Mouse (Mus musculus) cerebellum, adult 9-11 months (tissue): Measurements from ENCODE around the gene Il34.

ENCODE experiments used
- DNase-seq: peaks from one replicate; pipeline ENCODE4 v3.0.0; 2022

The Il34 gene

GRCm38 (mm10) chr8:110775721-110776120 is 30.0 kb downstream of the Il34 start:
- DNase-seq = no peak

- DNase-seq = no peak
Observed at GRCm38 (mm10) chr8:110775316-110775715, 30.4 kb downstream of the Il34 start.

GRCm38 (mm10) chr8:110774725-110775124 is 31.0 kb downstream of the Il34 start:
- no peak for DNase-seq

- DNase-seq = no peak
Observed at GRCm38 (mm10) chr8:110774047-110774446, 31.7 kb downstream of the Il34 start.

GRCm38 (mm10) chr8:110772452-110772851 is 33.3 kb downstream of the Il34 start:
- no peak for DNase-seq

GRCm38 (mm10) chr8:110767261-110767660 is 38.5 kb downstream of the Il34 start:
- no peak for DNase-seq

GRCm38 (mm10) chr8:110764671-110765070 is 41.1 kb downstream of the Il34 start:
- peak; percentile 65 for DNase-seq

GRCm38 (mm10) chr8:110761988-110762387 is 43.7 kb downstream of the Il34 start:
- DNase-seq = no peak

GRCm38 (mm10) chr8:110761185-110761584 is 44.5 kb downstream of the Il34 start:
- DNase-seq = no peak

GRCm38 (mm10) chr8:110760280-110760940 is 45.3 kb downstream of the Il34 start:
- DNase-seq = no peak

- DNase-seq = no peak
Observed at GRCm38 (mm10) chr8:110756196-110756595, 49.5 kb downstream of the Il34 start.

GRCm38 (mm10) chr8:110755511-110756170 is 50.1 kb downstream of the Il34 start:
- DNase-seq = no peak

- no peak for DNase-seq
Observed at GRCm38 (mm10) chr8:110754713-110755112, 51.0 kb downstream of the Il34 start.

- DNase-seq = no peak
Observed at GRCm38 (mm10) chr8:110751490-110751889, 54.2 kb downstream of the Il34 start.

GRCm38 (mm10) chr8:110750269-110750668 is 55.5 kb downstream of the Il34 start:
- DNase-seq = no peak

GRCm38 (mm10) chr8:110749500-110750170 is 56.1 kb downstream of the Il34 start:
- peak; percentile 44 for DNase-seq

GRCm38 (mm10) chr8:110746661-110747060 is 59.1 kb downstream of the Il34 start:
- no peak for DNase-seq

GRCm38 (mm10) chr8:110745162-110745561 is 60.6 kb downstream of the Il34 start:
- DNase-seq = no peak

- DNase-seq = no peak
Observed at GRCm38 (mm10) chr8:110742452-110742818, 63.3 kb downstream of the Il34 start.

- peak; percentile 37 for DNase-seq
Observed at GRCm38 (mm10) chr8:110741816-110742451, 63.8 kb downstream of the Il34 start.

- DNase-seq = no peak
Observed at GRCm38 (mm10) chr8:110740629-110741175, 65.0 kb downstream of the Il34 start.

GRCm38 (mm10) chr8:110738591-110739195 is 67.0 kb downstream of the Il34 start:
- DNase-seq = peak; percentile 48

GRCm38 (mm10) chr8:110733036-110733435 is 72.7 kb downstream of the Il34 start:
- DNase-seq = peak; percentile 74
